Mouse (Mus musculus) thymus, adult 2 months (tissue): Measurements from ENCODE around the gene Rab40c.

Source experiments
- CTCF ChIP-seq: fragments of 200-500 bp; IDR thresholded peaks from 2 replicates; pipeline ENCODE4 v1.5.1; 2012; ENCODE audit warnings: mild to moderate bottlenecking, control low read depth, low read length, moderate library complexity, borderline replicate concordance; ENCODE audit not compliant: control insufficient read depth, poor library complexity, insufficient read depth; ENCODE audit errors: extremely low read depth
- POLR2A ChIP-seq: fragments of 200-500 bp; IDR thresholded peaks from 2 replicates; pipeline ENCODE4 v1.6.1; 2012; ENCODE audit warnings: mild to moderate bottlenecking, low read length, control low read depth, moderate library complexity; ENCODE audit not compliant: control insufficient read depth, poor library complexity, insufficient read depth; ENCODE audit errors: extremely low read depth

DNA sequence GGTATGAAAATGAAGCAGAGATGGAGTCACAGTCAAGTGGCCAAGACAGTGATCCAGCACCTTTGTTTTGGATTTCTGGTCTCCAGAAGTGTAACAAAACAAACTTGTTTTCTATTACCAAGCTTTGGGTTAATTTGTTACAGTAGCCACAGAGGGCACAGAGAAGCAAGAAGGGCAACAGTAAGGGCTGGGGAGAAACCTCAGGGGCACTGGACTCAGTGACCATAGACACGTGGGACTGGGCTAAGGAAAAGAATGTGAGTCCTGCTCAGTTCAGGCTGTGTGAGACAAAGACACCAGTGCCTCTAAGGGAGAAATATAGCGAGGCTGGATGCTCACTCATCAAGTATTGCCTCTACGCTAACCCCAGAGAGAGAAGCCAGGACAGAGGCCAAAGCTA, 46.9 kb downstream of the Rab40c start:
- TF ChIP-seq POLR2A (no peak), CTCF (no peak)
